Mouse (Mus musculus) embryonic facial prominence, embryonic 10.5 days (tissue): Measurements from ENCODE around the gene Slc4a5. TPM values are rescaled to one million over a fixed set of nuclear protein-coding genes. Genes with fewer than 3 reads are reported as not detected.
A peak's percentile ranks its signal among the peaks of the same experiment; 100 is the strongest.

Experiments used
- DNase-seq: peaks from one replicate; pipeline ENCODE4 v3.0.0-alpha.2; 2017; ENCODE audit warnings: low spot score
- H3K27ac ChIP-seq: fragments of 300-500 bp; sonication (generic); replicated peaks from 2 replicates; pipeline ENCODE4 v1.5.1; 2016; ENCODE audit warnings: mild to moderate bottlenecking
- H3K27me3 ChIP-seq: fragments of 300-500 bp; sonication (generic); replicated peaks from 2 replicates; pipeline ENCODE4 v1.6.1; 2016; ENCODE audit warnings: low read depth, mild to moderate bottlenecking; ENCODE audit not compliant: poor library complexity, severe bottlenecking
- H3K36me3 ChIP-seq: fragments of 300-500 bp; sonication (generic); replicated peaks from 2 replicates; pipeline ENCODE4 v1.6.1; 2016; ENCODE audit warnings: mild to moderate bottlenecking, moderate library complexity
- H3K4me1 ChIP-seq: fragments of 300-500 bp; sonication (generic); 2 replicates; pipeline ENCODE4 v1.6.1; 2016
- H3K4me3 ChIP-seq: fragments of 300-500 bp; sonication (generic); 2 replicates; pipeline ENCODE4 v1.5.1; 2016; ENCODE audit warnings: mild to moderate bottlenecking, moderate library complexity
- H3K9me3 ChIP-seq: fragments of 300-500 bp; sonication (generic); 2 replicates; pipeline ENCODE4 v1.6.1; 2016; ENCODE audit warnings: mild to moderate bottlenecking
- WGBS: fragments of 180-500 bp; shearing (Covaris S2); methylation state at CpG from one replicate; pipeline ENCODE4 v1.1.7; 2016; 5-methylcytosine and 5-hydroxymethylcytosine counted together
- polyA plus RNA-seq: library from polyadenylated mRNA; unstranded; fragments of >200 nt; fragmentation: Nextera tagmentation; extraction: Ambion mirVana; gene quantifications from 2 replicates; pipeline ENCODE4 v1.2.1, GENCODE M21; 2016

Gene Slc4a5
- polyA plus RNA-seq, 1 experiment from 2014 or later = 0.70 TPM

- peak within 1 kb of the TSS; percentile 96 for H3K4me3 ChIP-seq
- H3K27ac ChIP-seq = peak within 1 kb of the TSS; percentile 94
- H3K36me3 ChIP-seq = peaks cover 37% of the 10 kb centered on the region
- no peaks in the 10 kb centered on the region for H3K9me3 ChIP-seq
- peaks cover 26% of the 10 kb centered on the region for H3K4me1 ChIP-seq
- WGBS = 24% methylated on average over 6 of the region's 6 CpGs
- no peaks in the 10 kb centered on the region for H3K27me3 ChIP-seq
- DNase-seq = no peak
Observed at GRCm38 (mm10) chr6:83348873-83349272, 129.2 kb downstream of the Slc4a5 start, which contains the start of gene Bola3. Gene Bola3 (plus strand): TSS chr6:83349147.

- peak overlapping the region; percentile 96 for H3K4me3 ChIP-seq
- peaks cover 38% of the 10 kb centered on the region for H3K36me3 ChIP-seq
- H3K27ac ChIP-seq = peak overlapping the region; percentile 94
- peaks cover 26% of the 10 kb centered on the region for H3K4me1 ChIP-seq
- H3K27me3 ChIP-seq = no peaks in the 10 kb centered on the region
- DNase-seq = peak; percentile 92
- no peaks in the 10 kb centered on the region for H3K9me3 ChIP-seq
- WGBS = under 1% methylated on average over 53 of the region's 53 CpGs
Observed at GRCm38 (mm10) chr6:83349274-83349958, 129.8 kb downstream of the Slc4a5 start.

GRCm38 (mm10) chr6:83350172-83350571 lies 130.5 kb downstream of the Slc4a5 start:
- DNase-seq = no peak
- Histone ChIP-seq H3K9me3 (no peaks in the 10 kb centered on the region), H3K4me1 (peaks cover 26% of the 10 kb centered on the region), H3K27ac (peak overlapping the region; percentile 94), H3K4me3 (peak overlapping the region; percentile 96), H3K36me3 (peaks cover 44% of the 10 kb centered on the region), H3K27me3 (no peaks in the 10 kb centered on the region)
- 84% methylated on average over 7 of the region's 7 CpGs for WGBS

GRCm38 (mm10) chr6:83350851-83351405 lies 131.3 kb downstream of the Slc4a5 start:
- no peak for DNase-seq
- Histone ChIP-seq H3K4me1 (peaks cover 26% of the 10 kb centered on the region), H3K4me3 (no peak overlapping the region; the same call in 1 of the 2 replicates), H3K27me3 (no peaks in the 10 kb centered on the region), H3K36me3 (peaks cover 49% of the 10 kb centered on the region), H3K9me3 (no peaks in the 10 kb centered on the region), H3K27ac (peak overlapping the region; percentile 94)
- 90% methylated on average over 16 of the region's 16 CpGs for WGBS

- peaks cover 26% of the 10 kb centered on the region for H3K4me1 ChIP-seq
- H3K36me3 ChIP-seq = peaks cover 53% of the 10 kb centered on the region
- no peak for DNase-seq
- WGBS = 84% methylated on average over 7 of the region's 7 CpGs
- no peak overlapping the region for H3K4me3 ChIP-seq
- no peaks in the 10 kb centered on the region for H3K9me3 ChIP-seq
- H3K27ac ChIP-seq = peak overlapping the region; percentile 19; the same call in 1 of the 2 replicates
- H3K27me3 ChIP-seq = no peaks in the 10 kb centered on the region
Observed at GRCm38 (mm10) chr6:83351490-83352160, 132.0 kb downstream of the Slc4a5 start.

GRCm38 (mm10) chr6:83352666-83353410 lies 133.2 kb downstream of the Slc4a5 start:
- Histone ChIP-seq H3K4me1 (peaks cover 26% of the 10 kb centered on the region), H3K27me3 (no peaks in the 10 kb centered on the region), H3K4me3 (no peak overlapping the region), H3K9me3 (no peaks in the 10 kb centered on the region), H3K36me3 (peaks cover 61% of the 10 kb centered on the region), H3K27ac (no peak overlapping the region)
- 94% methylated on average over 24 of the region's 24 CpGs for WGBS
- no peak for DNase-seq

Other genes with a start within 250 kb of the Slc4a5 start
- gene Dok1, start 186.4 kb upstream of the Slc4a5 start, polyA plus RNA-seq = 11.1 and 12.2 TPM in 2 replicates
- 11.4 and 11.6 TPM in 2 replicates for gene Loxl3, start 185.7 kb upstream of the Slc4a5 start, polyA plus RNA-seq
- 148 and 172 TPM in 2 replicates for gene Aup1, start 165.3 kb upstream of the Slc4a5 start, polyA plus RNA-seq
- gene Htra2, start 164.6 kb upstream of the Slc4a5 start, polyA plus RNA-seq = 83.5 and 90.0 TPM in 2 replicates
- gene Dqx1, start 162.0 kb upstream of the Slc4a5 start, polyA plus RNA-seq = 1.8 and 2.8 TPM in 2 replicates
- 8.4 and 10.4 TPM in 2 replicates for gene Tlx2, start 149.5 kb upstream of the Slc4a5 start, polyA plus RNA-seq
- 45.7 and 49.5 TPM in 2 replicates for gene Pcgf1, start 142.0 kb upstream of the Slc4a5 start, polyA plus RNA-seq
- gene Lbx2, start 133.5 kb upstream of the Slc4a5 start, polyA plus RNA-seq = 0.45 and 0.59 TPM in 2 replicates
- 2.4 and 2.8 TPM in 2 replicates for gene Ccdc142, start 118.2 kb upstream of the Slc4a5 start, polyA plus RNA-seq
- gene Gm42688, start 118.2 kb upstream of the Slc4a5 start, polyA plus RNA-seq = 1.8 and 2.1 TPM in 2 replicates
- 144 and 145 TPM in 2 replicates for gene Mrpl53, start 110.8 kb upstream of the Slc4a5 start, polyA plus RNA-seq
- 41.0 and 44.1 TPM in 2 replicates for gene Mogs, start 104.3 kb upstream of the Slc4a5 start, polyA plus RNA-seq
- 147 and 172 TPM in 2 replicates for gene Wbp1, start 98.3 kb upstream of the Slc4a5 start, polyA plus RNA-seq
- gene Ino80b, start 94.4 kb upstream of the Slc4a5 start, polyA plus RNA-seq = 18.6 and 20.2 TPM in 2 replicates
- gene Rtkn, start 84.4 kb upstream of the Slc4a5 start, polyA plus RNA-seq = 38.2 and 39.0 TPM in 2 replicates
- 10.2 and 11.2 TPM in 2 replicates for gene Wdr54, start 63.4 kb upstream of the Slc4a5 start, polyA plus RNA-seq
- 1.3 and 2.1 TPM in 2 replicates for gene 1700003E16Rik, start 63.4 kb upstream of the Slc4a5 start, polyA plus RNA-seq
- gene Dctn1, start 53.9 kb upstream of the Slc4a5 start, polyA plus RNA-seq = 112 and 116 TPM in 2 replicates
- 62.6 and 71.5 TPM in 2 replicates for gene Mthfd2, start 106.1 kb downstream of the Slc4a5 start, polyA plus RNA-seq
- 60.2 and 62.4 TPM in 2 replicates for gene Mob1a, start 106.2 kb downstream of the Slc4a5 start, polyA plus RNA-seq
- gene Bola3, start 129.3 kb downstream of the Slc4a5 start, polyA plus RNA-seq = 149 and 153 TPM in 2 replicates
- gene Tet3, start 239.3 kb downstream of the Slc4a5 start, polyA plus RNA-seq = 45.1 and 50.0 TPM in 2 replicates